Mouse (Mus musculus) limb, embryonic 13.5 days (tissue): ENCODE results near the gene Rims1. TPM values are rescaled to one million over a fixed set of nuclear protein-coding genes. Genes with fewer than 3 reads are reported as not detected.

Experiments
- ATAC-seq: fragments of 200-750 bp; cut with Nextera tagmentation; 2 replicates; pipeline ENCODE4 v1.8.0; 2017; ENCODE audit warnings: low read depth, moderate number of reproducible peaks, moderate TSS enrichment; ENCODE audit not compliant: low FRiP score
- H3K27ac ChIP-seq: fragments of 300-500 bp; sonication (generic); 2 replicates; pipeline ENCODE4 v1.5.1; 2015; ENCODE audit warnings: inconsistent platforms, mild to moderate bottlenecking, moderate library complexity
- H3K27me3 ChIP-seq: fragments of 300-500 bp; sonication (generic); 2 replicates; pipeline ENCODE4 v1.6.1; 2015; ENCODE audit warnings: mild to moderate bottlenecking, inconsistent platforms
- H3K36me3 ChIP-seq: fragments of 300-500 bp; sonication (generic); 2 replicates; pipeline ENCODE4 v1.6.1; 2015; ENCODE audit warnings: inconsistent platforms, mild to moderate bottlenecking, moderate library complexity
- H3K4me1 ChIP-seq: fragments of 300-500 bp; sonication (generic); 2 replicates; pipeline ENCODE4 v1.6.1; 2015; ENCODE audit warnings: inconsistent platforms
- H3K4me2 ChIP-seq: fragments of 300-500 bp; sonication (generic); replicated peaks from 2 replicates; pipeline ENCODE4 v1.6.1; 2015; ENCODE audit warnings: inconsistent platforms, mild to moderate bottlenecking, moderate library complexity
- H3K4me3 ChIP-seq: fragments of 300-500 bp; sonication (generic); 2 replicates; pipeline ENCODE4 v1.5.1; 2015; ENCODE audit warnings: moderate library complexity, mild to moderate bottlenecking, inconsistent platforms
- H3K9ac ChIP-seq: fragments of 300-500 bp; sonication (generic); 2 replicates; pipeline ENCODE4 v1.6.1; 2015; ENCODE audit warnings: mild to moderate bottlenecking, inconsistent platforms
- H3K9me3 ChIP-seq: fragments of 300-500 bp; sonication (generic); 2 replicates; pipeline ENCODE4 v1.6.1; 2016; ENCODE audit warnings: inconsistent platforms
- WGBS: fragments of 180-500 bp; shearing (Covaris S2); methylation state at CpG from one replicate; pipeline ENCODE4 v1.1.7; 2015; 5-methylcytosine and 5-hydroxymethylcytosine counted together
- polyA plus RNA-seq: library from polyadenylated mRNA; unstranded; fragments of >200 nt; fragmentation: Nextera tagmentation; extraction: Ambion mirVana; gene quantifications from 2 replicates; pipeline ENCODE4 v1.2.1, GENCODE M21; 2015

Rims1 gene
- polyA plus RNA-seq, 1 experiment from 2014 or later = 1.2 TPM

- H3K27ac ChIP-seq = no peak overlapping the region
- no peaks in the 10 kb centered on the region for H3K36me3 ChIP-seq
- H3K4me2 ChIP-seq = no peak overlapping the region
- ATAC-seq = no peak
- peaks cover 40% of the 10 kb centered on the region for H3K27me3 ChIP-seq
- H3K9me3 ChIP-seq = no peaks in the 10 kb centered on the region
- no peak overlapping the region for H3K4me3 ChIP-seq
- 0 out of 2 replicates have a peak, but pooled peaks cover 1% of the 10 kb centered on the region for H3K4me1 ChIP-seq
- H3K9ac ChIP-seq = no peak overlapping the region
- WGBS = 74% methylated on average over 7 of the region's 7 CpGs
Observed at GRCm38 (mm10) chr1:22538129-22538528, 267.7 kb downstream of the Rims1 start.

DNA sequence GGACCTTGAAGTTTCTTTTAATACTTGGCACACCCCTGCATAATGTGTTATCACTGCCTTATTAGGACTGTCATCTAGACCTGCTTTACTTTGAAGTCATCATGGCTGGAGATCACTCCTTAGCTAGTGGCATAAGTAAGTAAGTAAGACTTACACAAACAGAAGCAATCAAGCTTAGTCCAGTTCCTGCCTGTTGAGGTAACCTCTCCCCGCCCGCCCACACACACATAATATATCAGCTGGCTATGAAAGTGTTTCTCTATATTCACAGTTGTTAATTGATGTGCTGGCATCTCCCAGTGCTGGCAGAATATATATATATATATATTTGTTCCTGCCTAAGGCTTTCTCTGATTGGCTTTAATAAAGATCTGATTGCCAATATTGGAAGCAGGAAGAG, 269.0 kb downstream of the Rims1 start:
- ATAC-seq = no peak
- Histone ChIP-seq H3K27me3 (peaks cover 50% of the 10 kb centered on the region), H3K4me3 (no peak overlapping the region), H3K4me2 (no peak overlapping the region), H3K9me3 (no peaks in the 10 kb centered on the region), H3K27ac (no peak overlapping the region), H3K36me3 (no peaks in the 10 kb centered on the region), H3K9ac (no peak overlapping the region), H3K4me1 (0 out of 2 replicates have a peak, but pooled peaks cover 4% of the 10 kb centered on the region)
- WGBS = 88% methylated on average over 2 of the region's 2 CpGs

- no peak overlapping the region for H3K4me2 ChIP-seq
- H3K4me1 ChIP-seq = 0 out of 2 replicates have a peak, but pooled peaks cover 4% of the 10 kb centered on the region
- no peaks in the 10 kb centered on the region for H3K9me3 ChIP-seq
- ATAC-seq = no peak
- no peak overlapping the region for H3K4me3 ChIP-seq
- peaks cover 60% of the 10 kb centered on the region for H3K27me3 ChIP-seq
- no peaks in the 10 kb centered on the region for H3K36me3 ChIP-seq
- WGBS = 40% methylated on average over 4 of the region's 4 CpGs
- no peak overlapping the region for H3K27ac ChIP-seq
- no peak overlapping the region for H3K9ac ChIP-seq
Observed at GRCm38 (mm10) chr1:22535049-22535448, 270.7 kb downstream of the Rims1 start.

DNA sequence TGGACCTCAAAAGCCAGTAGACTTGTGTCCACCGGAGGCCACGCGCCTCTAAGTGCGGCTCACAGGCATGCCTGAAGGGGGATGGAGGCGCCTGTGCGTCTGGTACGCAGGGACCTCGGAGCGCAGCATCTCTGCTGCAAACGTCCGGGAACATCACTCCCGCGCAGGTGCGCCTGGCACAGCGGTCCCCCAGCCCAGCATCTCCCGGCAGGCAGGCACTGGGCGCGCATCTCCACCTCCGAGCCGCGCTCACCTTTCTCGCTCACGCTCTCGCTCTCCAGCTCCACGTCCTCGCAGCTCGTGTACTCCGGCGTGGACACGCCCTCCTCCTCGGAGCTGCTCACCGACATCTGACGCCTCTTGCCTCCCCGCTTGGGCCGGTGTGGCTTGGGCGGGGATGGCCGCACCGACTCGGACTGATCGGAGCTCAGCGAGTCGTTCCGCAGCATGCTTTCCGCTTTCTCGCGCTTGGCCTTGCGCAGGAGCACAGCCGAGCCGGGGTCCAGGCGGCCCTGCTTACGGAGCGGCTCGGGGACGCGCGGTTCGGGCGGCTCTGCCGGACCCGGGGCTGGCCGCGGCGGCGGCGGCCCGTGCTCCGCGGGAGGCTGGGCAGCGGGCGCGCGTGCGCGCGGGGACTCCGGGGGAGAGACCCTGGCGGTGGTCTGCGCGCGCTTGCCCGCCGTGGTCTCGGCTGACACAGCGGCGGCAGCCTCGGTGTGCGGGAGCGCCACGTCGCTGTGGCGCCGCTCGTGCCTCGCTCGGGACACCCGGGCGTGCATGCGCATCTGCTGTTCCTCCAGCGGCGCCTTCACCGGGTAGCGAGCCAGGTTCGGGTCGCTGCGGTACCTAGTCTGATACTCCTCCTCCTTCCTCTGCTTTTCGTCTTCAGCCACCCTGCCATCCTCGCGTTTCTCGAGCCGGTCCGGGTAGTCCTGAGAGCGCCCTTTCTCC, 272.4 kb downstream of the Rims1 start:
- under 1% methylated on average over 111 of the region's 112 CpGs for WGBS
- Histone ChIP-seq H3K4me1 (0 out of 2 replicates have a peak, but pooled peaks cover 4% of the 10 kb centered on the region), H3K27me3 (peaks cover 66% of the 10 kb centered on the region), H3K9ac (peak overlapping the region; percentile 72), H3K36me3 (no peaks in the 10 kb centered on the region), H3K4me2 (peak overlapping the region; percentile 95), H3K4me3 (peak overlapping the region; percentile 70), H3K27ac (no peak overlapping the region), H3K9me3 (no peaks in the 10 kb centered on the region)
- ATAC-seq = peak; percentile 87

DNA sequence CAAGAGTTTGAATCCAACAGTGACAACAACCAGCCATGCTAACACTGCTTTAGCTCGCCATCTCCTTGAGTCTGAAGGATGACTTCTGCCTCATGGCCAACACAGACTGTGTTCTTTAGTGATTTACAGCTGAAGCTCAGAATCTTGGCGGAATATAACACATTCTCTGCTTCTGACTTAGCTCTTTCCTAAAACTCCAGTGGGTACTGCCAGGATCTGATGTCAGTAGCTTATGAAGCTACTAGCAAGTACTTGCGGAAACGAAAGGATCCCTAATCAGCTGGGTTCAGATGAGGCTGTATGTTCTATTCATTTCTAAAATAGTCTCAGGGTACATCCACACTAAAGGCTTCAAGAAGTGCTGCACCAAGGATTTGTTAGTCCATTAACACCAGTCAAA, 290.7 kb downstream of the Rims1 start:
- no peak for ATAC-seq
- H3K4me1 ChIP-seq = no peaks in the 10 kb centered on the region
- no peak overlapping the region for H3K27ac ChIP-seq
- 91% methylated on average over 4 of the region's 4 CpGs for WGBS
- H3K4me3 ChIP-seq = no peak overlapping the region
- no peak overlapping the region for H3K4me2 ChIP-seq
- H3K27me3 ChIP-seq = no peaks in the 10 kb centered on the region
- H3K9me3 ChIP-seq = no peaks in the 10 kb centered on the region
- H3K36me3 ChIP-seq = no peaks in the 10 kb centered on the region
- no peak overlapping the region for H3K9ac ChIP-seq

DNA sequence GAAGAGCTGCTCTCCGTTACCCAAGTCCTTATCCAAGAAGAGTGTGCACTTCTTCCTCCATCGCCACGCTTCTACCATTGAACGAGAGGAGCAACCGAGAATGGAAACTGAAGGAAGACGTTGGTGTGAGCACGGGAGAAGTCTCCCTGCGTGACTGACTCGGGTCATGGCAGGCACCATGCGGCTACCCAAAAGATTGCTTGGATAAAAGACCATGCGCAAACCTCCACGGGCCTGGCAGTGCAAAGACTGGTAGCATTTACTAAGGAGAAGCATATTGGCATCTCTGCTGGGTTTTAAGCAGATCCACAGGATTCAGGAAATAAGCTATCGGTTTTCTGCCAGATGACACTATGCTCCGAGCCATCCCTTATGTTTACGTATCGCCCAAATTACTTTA, 293.4 kb downstream of the Rims1 start:
- H3K4me1 ChIP-seq = no peaks in the 10 kb centered on the region; the same call in 1 of the 2 replicates
- no peak overlapping the region for H3K4me3 ChIP-seq
- no peaks in the 10 kb centered on the region for H3K27me3 ChIP-seq
- WGBS = 89% methylated on average over 16 of the region's 16 CpGs
- no peaks in the 10 kb centered on the region for H3K36me3 ChIP-seq
- H3K9ac ChIP-seq = no peak overlapping the region
- no peak overlapping the region for H3K27ac ChIP-seq
- ATAC-seq = no peak
- H3K9me3 ChIP-seq = no peaks in the 10 kb centered on the region
- no peak overlapping the region for H3K4me2 ChIP-seq

GRCm38 (mm10) chr1:22511614-22512013, 294.2 kb downstream of the Rims1 start:
- ATAC-seq = no peak
- H3K4me2 ChIP-seq = no peak overlapping the region

DNA sequence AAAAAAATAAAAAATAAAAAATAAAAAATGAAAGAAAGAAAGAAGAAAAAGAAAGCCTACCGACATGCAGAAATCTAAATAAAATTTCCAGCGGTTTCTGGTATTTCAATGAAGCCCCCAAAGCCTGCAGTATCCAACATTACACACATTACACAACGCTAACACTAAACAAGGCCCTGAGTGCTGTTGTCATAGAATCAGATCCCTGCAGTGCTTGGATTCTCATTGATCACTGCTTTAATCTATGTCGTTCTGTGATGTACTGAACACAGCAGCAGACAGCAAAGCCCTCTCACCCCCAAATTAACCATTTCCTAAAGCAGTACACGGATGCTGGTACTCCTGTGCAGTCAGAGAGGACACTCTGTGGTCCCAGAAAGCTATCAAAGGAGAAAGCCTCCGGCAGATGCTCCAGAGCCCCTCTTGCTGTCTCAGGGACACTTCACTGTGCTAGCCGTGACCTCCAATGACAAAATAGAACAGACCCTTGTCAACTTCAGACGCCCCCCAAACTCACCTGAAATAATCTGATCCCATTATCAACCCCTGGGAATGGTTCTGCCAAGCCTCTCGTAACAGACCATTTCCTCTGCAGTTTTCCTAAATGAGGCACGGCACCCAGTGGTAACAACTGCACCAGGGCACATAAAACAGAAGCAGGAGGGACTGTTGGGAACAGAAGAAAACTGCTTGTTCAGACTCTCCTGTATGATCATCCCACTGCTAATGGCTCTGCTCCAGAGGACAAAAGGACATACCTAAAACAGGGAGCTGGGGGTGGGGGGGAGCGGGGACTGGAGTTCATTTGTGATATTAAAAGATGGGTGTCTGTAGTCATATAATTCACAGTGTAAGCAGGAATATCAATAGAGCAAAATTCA, 296.8 kb downstream of the Rims1 start:
- Histone ChIP-seq H3K27ac (no peak overlapping the region), H3K9me3 (no peaks in the 10 kb centered on the region), H3K4me1 (no peaks in the 10 kb centered on the region; the same call in 1 of the 2 replicates), H3K36me3 (no peaks in the 10 kb centered on the region), H3K4me2 (no peak overlapping the region), H3K4me3 (no peak overlapping the region), H3K27me3 (no peaks in the 10 kb centered on the region), H3K9ac (no peak overlapping the region)
- 57% methylated on average over 11 of the region's 11 CpGs for WGBS
- ATAC-seq = no peak

More at GRCm38 (mm10) chr1:22511614-22512013, 294.2 kb downstream of the Rims1 start:
- Histone ChIP-seq H3K4me3 (no peak overlapping the region), H3K36me3 (no peaks in the 10 kb centered on the region), H3K9me3 (no peaks in the 10 kb centered on the region), H3K4me1 (no peaks in the 10 kb centered on the region; the same call in 1 of the 2 replicates), H3K27ac (no peak overlapping the region), H3K9ac (no peak overlapping the region), H3K27me3 (no peaks in the 10 kb centered on the region)
- 74% methylated on average over 9 of the region's 9 CpGs for WGBS

DNA sequence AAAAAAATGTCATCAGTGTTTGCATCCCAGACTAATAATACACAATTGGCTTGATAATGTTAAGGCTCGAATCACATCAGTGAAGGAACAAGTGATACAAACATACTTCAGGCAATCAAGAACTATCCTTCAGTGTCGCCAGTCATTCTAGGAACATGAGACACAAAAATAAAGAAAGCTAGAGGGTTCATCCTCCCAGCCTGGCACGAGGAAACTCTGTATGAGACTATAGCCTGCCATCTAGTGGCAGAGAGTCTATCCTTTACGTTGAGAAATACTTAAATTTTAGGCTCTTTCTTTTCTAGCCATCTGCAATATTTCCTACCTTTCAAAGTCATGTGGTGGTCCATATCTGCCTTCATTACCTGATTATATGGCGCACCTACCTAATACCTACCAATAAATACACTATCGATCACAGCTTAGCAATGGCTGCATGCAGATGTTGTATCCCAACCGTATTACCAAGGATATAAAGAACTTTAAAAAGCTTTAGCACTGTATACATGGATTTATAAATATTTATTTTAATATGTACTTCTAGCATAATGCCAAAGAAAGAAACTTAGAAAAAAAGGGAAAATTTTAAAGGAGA, 318.4 kb downstream of the Rims1 start:
- Histone ChIP-seq H3K4me3 (no peak overlapping the region), H3K4me2 (no peak overlapping the region), H3K9ac (no peak overlapping the region), H3K27me3 (no peaks in the 10 kb centered on the region), H3K4me1 (no peaks in the 10 kb centered on the region), H3K9me3 (no peaks in the 10 kb centered on the region), H3K36me3 (no peaks in the 10 kb centered on the region), H3K27ac (no peak overlapping the region)
- WGBS = 44% methylated on average over 7 of the region's 7 CpGs
- ATAC-seq = no peak; the same call in 1 of the 2 replicates

GRCm38 (mm10) chr1:22476220-22476619, 329.6 kb downstream of the Rims1 start:
- Histone ChIP-seq H3K4me1 (no peaks in the 10 kb centered on the region), H3K9ac (no peak overlapping the region), H3K9me3 (no peaks in the 10 kb centered on the region), H3K27ac (no peak overlapping the region), H3K36me3 (no peaks in the 10 kb centered on the region), H3K4me2 (no peak overlapping the region), H3K4me3 (no peak overlapping the region), H3K27me3 (no peaks in the 10 kb centered on the region)
- 75% methylated on average over 2 of the region's 2 CpGs for WGBS
- no peak for ATAC-seq

DNA sequence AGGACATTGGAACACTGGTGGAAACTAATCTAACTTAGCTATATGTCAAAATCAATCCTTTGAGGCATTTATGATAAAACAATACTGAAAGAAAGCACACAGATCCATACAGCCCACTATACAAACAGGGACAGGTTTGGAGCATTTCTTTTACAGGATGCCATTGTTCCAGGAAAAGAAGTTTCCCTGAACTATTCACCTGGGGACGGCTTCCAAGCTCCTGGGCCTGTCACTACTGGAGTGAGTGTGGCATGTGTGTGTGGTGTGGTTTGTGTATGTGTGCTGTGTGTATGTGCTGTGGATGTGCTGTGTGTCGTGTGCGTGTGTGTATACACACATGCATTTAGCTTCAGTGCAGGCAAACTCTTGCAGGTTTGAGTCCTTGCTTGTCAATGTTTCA, 338.8 kb downstream of the Rims1 start:
- Histone ChIP-seq H3K9ac (no peak overlapping the region), H3K27ac (no peak overlapping the region), H3K4me2 (no peak overlapping the region), H3K9me3 (no peaks in the 10 kb centered on the region), H3K27me3 (no peaks in the 10 kb centered on the region), H3K36me3 (no peaks in the 10 kb centered on the region), H3K4me1 (no peaks in the 10 kb centered on the region), H3K4me3 (no peak overlapping the region)
- 90% methylated on average over 3 of the region's 3 CpGs for WGBS
- no peak for ATAC-seq

DNA sequence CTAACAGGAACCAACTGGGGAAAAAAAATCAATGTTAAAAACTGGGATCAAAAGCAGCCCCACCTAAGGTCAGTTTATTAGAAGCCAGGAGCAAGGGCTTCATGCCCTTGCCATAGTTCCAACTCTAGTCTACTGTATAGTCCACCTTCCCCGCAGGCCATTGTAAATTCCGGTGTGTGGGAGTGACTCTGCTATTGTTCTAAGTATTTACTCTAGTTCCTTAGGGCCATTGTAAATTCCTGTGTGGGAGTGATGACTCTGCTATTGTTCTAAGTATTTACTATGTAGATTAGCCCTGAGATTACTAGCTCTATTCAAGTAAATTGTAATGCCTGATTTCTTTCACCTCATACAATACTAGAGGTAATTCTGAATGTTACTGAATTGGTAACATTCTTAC, 339.2 kb downstream of the Rims1 start:
- no peak for ATAC-seq
- H3K27ac ChIP-seq = no peak overlapping the region
- 53% methylated on average over 2 of the region's 2 CpGs for WGBS

More for the DNA sequence above, 339.2 kb downstream of the Rims1 start:
- H3K9ac ChIP-seq = no peak overlapping the region
- H3K36me3 ChIP-seq = no peaks in the 10 kb centered on the region
- H3K9me3 ChIP-seq = no peaks in the 10 kb centered on the region
- H3K4me3 ChIP-seq = no peak overlapping the region
- no peaks in the 10 kb centered on the region for H3K27me3 ChIP-seq
- no peaks in the 10 kb centered on the region for H3K4me1 ChIP-seq
- H3K4me2 ChIP-seq = no peak overlapping the region
